Mouse (Mus musculus): ENCODE results near the gene Fbxo46.

DNA sequence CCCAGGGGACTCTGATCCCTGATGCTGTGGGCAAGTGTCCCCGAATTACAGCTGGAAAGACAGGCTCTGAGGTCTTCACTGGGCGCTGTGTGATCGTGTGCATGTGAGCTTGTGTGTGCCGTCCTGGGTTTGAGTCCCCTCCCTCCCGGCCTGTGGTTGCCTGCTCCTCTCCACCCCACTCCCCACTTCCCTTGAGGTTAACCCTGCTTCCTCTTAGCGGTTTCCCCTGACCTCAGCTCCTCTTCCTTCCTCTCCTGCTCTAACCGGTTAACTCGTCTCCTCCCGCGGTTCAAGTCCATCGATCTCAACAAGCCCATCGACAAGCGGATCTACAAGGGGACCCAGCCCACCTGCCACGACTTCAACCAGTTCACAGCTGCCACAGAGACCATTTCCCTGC, 41.9 kb upstream of the Fbxo46 start:
- no peak for TF ChIP-seq CTCF (IDR thresholded peaks at IDR 0.05; ENCODE audit: low read depth, low read length)
- TF ChIP-seq POLR2A (IDR thresholded peaks at IDR 0.05; ENCODE audit: extremely low read depth, insufficient read depth, low read length): no peak
